Mouse (Mus musculus) heart, adult 2 months (tissue): ENCODE measurements around the gene Pogz. TPM values are rescaled to one million over a fixed set of nuclear protein-coding genes. Genes with fewer than 3 reads are reported as not detected.

Source experiments
- DNase-seq, 2 experiments: peaks; one replicate each; pipeline ENCODE4 v3.0.0; 2021
- H3K27ac ChIP-seq: fragments of 200-600 bp; 2 replicates; pipeline ENCODE4 v1.8.1; 2022
- H3K27me3 ChIP-seq: fragments of 200-500 bp; 2 replicates; pipeline ENCODE4 v1.6.1; 2012; ENCODE audit warnings: mild to moderate bottlenecking, low read length, inconsistent platforms, mixed read lengths; ENCODE audit not compliant: control insufficient read depth, insufficient read depth
- H3K36me3 ChIP-seq: fragments of 200-500 bp; 2 replicates; pipeline ENCODE4 v1.6.1; 2012; ENCODE audit warnings: low read length, inconsistent platforms; ENCODE audit not compliant: control insufficient read depth, insufficient read depth
- H3K4me1 ChIP-seq: fragments of 200-500 bp; 2 replicates; pipeline ENCODE4 v1.6.1; 2011; ENCODE audit warnings: low read length; ENCODE audit not compliant: control insufficient read depth, insufficient read depth
- H3K4me3 ChIP-seq: fragments of 200-600 bp; 2 replicates; pipeline ENCODE4 v1.8.1; 2022
- H3K79me2 ChIP-seq: fragments of 200-500 bp; replicated peaks from 2 replicates; pipeline ENCODE4 v1.6.1; 2012; ENCODE audit warnings: mild to moderate bottlenecking, inconsistent platforms, low read length, moderate library complexity, mixed read lengths; ENCODE audit not compliant: control insufficient read depth, insufficient read depth
- H3K9ac ChIP-seq: fragments of 200-500 bp; 2 replicates; pipeline ENCODE4 v1.6.1; 2012; ENCODE audit warnings: low read depth, mild to moderate bottlenecking, control low read depth, inconsistent platforms, low read length, mixed read lengths
- CTCF ChIP-seq: fragments of 200-600 bp; IDR thresholded peaks from 2 replicates; pipeline ENCODE4 v1.8.1; 2022; ENCODE audit warnings: antibody characterized with exemption, mild to moderate bottlenecking, moderate library complexity
- EP300 ChIP-seq: fragments of 200-500 bp; IDR thresholded peaks from 2 replicates; pipeline ENCODE4 v1.6.1; 2011; ENCODE audit warnings: low read depth, low read length, control low read depth; ENCODE audit not compliant: insufficient read depth
- POLR2A ChIP-seq: fragments of 200-500 bp; IDR thresholded peaks from 2 replicates; pipeline ENCODE4 v1.6.1; 2011; ENCODE audit warnings: mild to moderate bottlenecking, low read depth, low read length, control low read depth; ENCODE audit not compliant: insufficient read depth
- WGBS: fragments of 180-500 bp; shearing (Covaris S2); methylation state at CpG from one replicate; pipeline ENCODE4 v1.1.7; 2018; 5-methylcytosine and 5-hydroxymethylcytosine counted together
- intact Hi-C: fragments of 180-260 bp; cut with DNase I; formaldehyde crosslinking; loops from one replicate; pipeline ENCODE4 v1.15.1; 2025
- polyA plus RNA-seq: library from polyadenylated mRNA; depleted of rRNA; stranded (reverse); fragments of >200 nt; gene quantifications from 2 replicates; pipeline ENCODE4 v1.2.3, GENCODE M21; 2012
- total RNA-seq, 2 experiments: library from RNA; stranded (reverse); gene quantifications; 2 replicates each; pipeline ENCODE4 v1.2.3; 2021

Pogz gene
- total and polyA plus RNA-seq, 3 experiments: 13.7 to 17.3 (median 17.3) TPM

GRCm38 (mm10) chr3:94822082-94822481, 15.3 kb upstream of the Pogz start:
- TF ChIP-seq POLR2A (no peak), EP300 (no peak), CTCF (no peak)
- intact Hi-C loops: no loop called here
- 82% methylated on average over 4 of the region's 4 CpGs for WGBS
- H3K4me1 ChIP-seq: peaks cover 2% of the 10 kb centered on the region; the same call in 1 of the 2 replicates
- H3K36me3 ChIP-seq: no peaks in the 10 kb centered on the region
- DNase-seq: no peak
- no peaks in the 10 kb centered on the region for H3K27me3 ChIP-seq
- no peak overlapping the region; the same call in 1 of the 2 replicates for H3K4me3 ChIP-seq
- no peak overlapping the region for H3K9ac ChIP-seq
- no peak overlapping the region for H3K27ac ChIP-seq
- no peaks in the 10 kb centered on the region for H3K79me2 ChIP-seq

- Histone ChIP-seq H3K4me1 (peaks cover 2% of the 10 kb centered on the region; the same call in 1 of the 2 replicates), H3K4me3 (no peak overlapping the region), H3K36me3 (no peaks in the 10 kb centered on the region), H3K79me2 (no peaks in the 10 kb centered on the region), H3K27ac (no peak overlapping the region), H3K9ac (no peak overlapping the region), H3K27me3 (no peaks in the 10 kb centered on the region)
- intact Hi-C loops: no loop called here
- WGBS: 81% methylated on average over 3 of the region's 3 CpGs
- DNase-seq: no peak
- TF ChIP-seq POLR2A (no peak), CTCF (0 out of 2 replicates have a peak, but pooled peaks have one; percentile 6)
These were observed 13.3 kb upstream of the Pogz start for GRCm38 (mm10) chr3:94824110-94824509.

GRCm38 (mm10) chr3:94832100-94832499, 5.3 kb upstream of the Pogz start:
- TF ChIP-seq CTCF: no peak
- TF ChIP-seq EP300: no peak
- no peak for TF ChIP-seq POLR2A
- Histone ChIP-seq H3K79me2 (no peaks in the 10 kb centered on the region), H3K36me3 (no peaks in the 10 kb centered on the region), H3K4me3 (no peak overlapping the region), H3K9ac (no peak overlapping the region), H3K4me1 (no peaks in the 10 kb centered on the region), H3K27me3 (peaks cover 2% of the 10 kb centered on the region; the same call in 1 of the 2 replicates), H3K27ac (no peak overlapping the region)
- no peak for DNase-seq
- intact Hi-C loops: no loop called here
- WGBS: 8% methylated on average over 9 of the region's 9 CpGs

- Histone ChIP-seq H3K36me3 (no peaks in the 10 kb centered on the region), H3K9ac (no peak overlapping the region), H3K79me2 (no peaks in the 10 kb centered on the region), H3K27me3 (peaks cover 2% of the 10 kb centered on the region; the same call in 1 of the 2 replicates), H3K4me1 (no peaks in the 10 kb centered on the region), H3K4me3 (no peak overlapping the region), H3K27ac (no peak overlapping the region)
- WGBS: 64% methylated on average over 5 of the region's 5 CpGs
- DNase-seq: no peak
- intact Hi-C loops: no loop called here
- no peak for TF ChIP-seq CTCF
- TF ChIP-seq EP300: no peak
- no peak for TF ChIP-seq POLR2A
These were observed 4.7 kb upstream of the Pogz start for GRCm38 (mm10) chr3:94832701-94833100.

- no peaks in the 10 kb centered on the region for H3K36me3 ChIP-seq
- intact Hi-C loops: no loop called here
- peaks cover 2% of the 10 kb centered on the region; the same call in 1 of the 2 replicates for H3K27me3 ChIP-seq
These were observed 4.0 kb upstream of the Pogz start for GRCm38 (mm10) chr3:94833358-94833757.

GRCm38 (mm10) chr3:94835396-94835795, 2.0 kb upstream of the Pogz start:
- DNase-seq: no peak
- Histone ChIP-seq H3K79me2 (peaks cover 6% of the 10 kb centered on the region), H3K4me3 (no peak overlapping the region), H3K4me1 (peaks cover 5% of the 10 kb centered on the region), H3K27ac (no peak overlapping the region), H3K27me3 (peaks cover 2% of the 10 kb centered on the region; the same call in 1 of the 2 replicates), H3K36me3 (peaks cover 4% of the 10 kb centered on the region), H3K9ac (no peak overlapping the region)
- WGBS: 64% methylated on average over 3 of the region's 3 CpGs
- intact Hi-C loops: no loop called here
- TF ChIP-seq CTCF: no peak

More at GRCm38 (mm10) chr3:94833358-94833757, 4.0 kb upstream of the Pogz start:
- peak; percentile 31; the same call in 1 of the 2 replicates for TF ChIP-seq CTCF
- TF ChIP-seq POLR2A: no peak
- no peaks in the 10 kb centered on the region for H3K4me1 ChIP-seq
- no peaks in the 10 kb centered on the region for H3K79me2 ChIP-seq
- no peak for DNase-seq
- H3K27ac ChIP-seq: no peak overlapping the region
- H3K9ac ChIP-seq: no peak overlapping the region
- H3K4me3 ChIP-seq: no peak overlapping the region
